Mouse (Mus musculus) E14TG2a.4 (cell line): ENCODE results near the gene Gabbr2.

ENCODE experiments used
- H3K27me3 ChIP-seq: 2 replicates; pipeline ENCODE4 v1.6.1; 2014; ENCODE audit warnings: low read length, control low read depth; ENCODE audit not compliant: insufficient read depth
- H3K36me3 ChIP-seq: 2 replicates; pipeline ENCODE4 v1.6.1; 2014; ENCODE audit warnings: low read length, control low read depth; ENCODE audit not compliant: insufficient read depth
- H3K4me1 ChIP-seq: replicated peaks from 2 replicates; pipeline ENCODE4 v1.6.1; 2014; ENCODE audit warnings: low read depth, low read length, control low read depth
- H3K4me3 ChIP-seq: replicated peaks from 2 replicates; pipeline ENCODE4 v1.5.1; 2014; ENCODE audit warnings: mild to moderate bottlenecking, low read length
- H3K9me3 ChIP-seq: 2 replicates; pipeline ENCODE4 v1.6.1; 2014; ENCODE audit warnings: low read length, control low read depth
- CTCF ChIP-seq: conservative IDR thresholded peaks from 2 replicates; pipeline ENCODE4 v1.5.1; 2014; ENCODE audit warnings: low read length
- NANOG ChIP-seq: IDR thresholded peaks from 2 replicates; pipeline ENCODE4 v1.6.1; 2014; ENCODE audit warnings: borderline replicate concordance, low read length, mixed read lengths
- POU5F1 ChIP-seq: IDR thresholded peaks from 2 replicates; pipeline ENCODE4 v1.6.1; 2014; ENCODE audit warnings: low read length, borderline replicate concordance

The Gabbr2 gene

DNA sequence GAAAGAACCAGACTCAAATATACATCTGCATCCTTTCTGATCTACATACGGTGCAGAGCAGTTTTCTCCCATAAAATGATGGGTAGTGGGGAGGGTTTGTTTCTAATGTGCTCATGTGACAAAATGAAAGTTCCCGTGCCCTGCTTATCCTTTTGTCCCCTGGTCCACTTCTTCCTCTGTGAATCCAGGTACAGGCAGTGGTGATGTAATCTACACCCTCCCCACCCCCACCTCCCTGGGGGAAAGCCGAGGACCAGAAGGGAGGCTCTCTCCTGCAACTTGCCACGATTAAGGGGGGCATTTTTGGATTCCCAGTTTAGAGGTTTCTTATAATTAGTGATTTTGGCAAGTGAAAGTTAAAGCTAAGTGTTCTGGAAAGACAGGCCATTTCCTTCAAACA is 110.4 kb downstream of the Gabbr2 start:
- Histone ChIP-seq H3K4me1 (0 out of 2 replicates have a peak, but pooled peaks cover 3% of the 10 kb centered on the region), H3K9me3 (peaks cover 7% of the 10 kb centered on the region; the same call in 1 of the 2 replicates), H3K27me3 (peaks cover 13% of the 10 kb centered on the region; the same call in 1 of the 2 replicates), H3K4me3 (no peak overlapping the region), H3K36me3 (no peaks in the 10 kb centered on the region)
- no peak for TF ChIP-seq POU5F1
- TF ChIP-seq NANOG = no peak
- no peak for TF ChIP-seq CTCF

GRCm38 (mm10) chr4:46879943-46880342 is 111.7 kb downstream of the Gabbr2 start:
- peaks cover 19% of the 10 kb centered on the region; the same call in 1 of the 2 replicates for H3K27me3 ChIP-seq
- TF ChIP-seq NANOG = no peak
- TF ChIP-seq CTCF = no peak
- no peak for TF ChIP-seq POU5F1
- peaks cover 7% of the 10 kb centered on the region; the same call in 1 of the 2 replicates for H3K9me3 ChIP-seq
- no peaks in the 10 kb centered on the region for H3K36me3 ChIP-seq
- 0 out of 2 replicates have a peak, but pooled peaks cover 3% of the 10 kb centered on the region for H3K4me1 ChIP-seq
- H3K4me3 ChIP-seq = no peak overlapping the region

- Histone ChIP-seq H3K27me3 (peaks cover 41% of the 10 kb centered on the region), H3K4me1 (0 out of 2 replicates have a peak, but pooled peaks cover 3% of the 10 kb centered on the region), H3K4me3 (no peak overlapping the region), H3K9me3 (peaks cover 3% of the 10 kb centered on the region; the same call in 1 of the 2 replicates), H3K36me3 (no peaks in the 10 kb centered on the region)
- TF ChIP-seq NANOG (no peak), CTCF (no peak), POU5F1 (no peak)
Observed at GRCm38 (mm10) chr4:46872750-46873149, 118.9 kb downstream of the Gabbr2 start.

GRCm38 (mm10) chr4:46870157-46870556 is 121.5 kb downstream of the Gabbr2 start:
- Histone ChIP-seq H3K36me3 (no peaks in the 10 kb centered on the region), H3K27me3 (peaks cover 27% of the 10 kb centered on the region), H3K9me3 (peaks cover 5% of the 10 kb centered on the region; the same call in 1 of the 2 replicates), H3K4me1 (no peaks in the 10 kb centered on the region), H3K4me3 (no peak overlapping the region)
- TF ChIP-seq NANOG = no peak
- TF ChIP-seq POU5F1 = no peak

DNA sequence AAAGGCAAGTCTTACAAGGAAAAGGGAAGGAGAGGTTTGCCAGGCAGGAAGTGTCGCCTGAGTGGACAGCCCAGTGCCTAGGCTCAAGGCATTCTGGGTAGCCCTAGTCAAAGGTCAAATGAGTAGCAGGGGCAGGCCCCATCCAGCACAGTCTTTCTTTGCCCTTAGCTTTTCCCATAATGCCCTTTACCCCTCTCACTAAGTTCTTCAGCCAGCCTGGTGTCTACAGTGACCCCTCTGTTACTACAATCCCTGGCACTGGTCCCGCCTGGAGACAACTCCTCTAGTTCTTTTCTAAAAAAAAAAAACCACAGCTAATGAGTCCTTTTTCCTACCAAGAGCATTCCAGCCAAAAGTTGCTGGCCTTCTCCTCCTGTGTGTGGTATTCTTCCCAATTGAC is 122.3 kb downstream of the Gabbr2 start:
- H3K4me3 ChIP-seq = no peak overlapping the region
- TF ChIP-seq CTCF = no peak
- no peak for TF ChIP-seq NANOG
- no peak for TF ChIP-seq POU5F1
- no peaks in the 10 kb centered on the region for H3K36me3 ChIP-seq
- peaks cover 25% of the 10 kb centered on the region for H3K27me3 ChIP-seq
- H3K9me3 ChIP-seq = peaks cover 5% of the 10 kb centered on the region; the same call in 1 of the 2 replicates
- H3K4me1 ChIP-seq = no peaks in the 10 kb centered on the region

- TF ChIP-seq POU5F1 (no peak), NANOG (no peak), CTCF (no peak)
- H3K4me3 ChIP-seq = no peak overlapping the region
- H3K9me3 ChIP-seq = peaks cover 5% of the 10 kb centered on the region; the same call in 1 of the 2 replicates
- H3K27me3 ChIP-seq = peaks cover 25% of the 10 kb centered on the region
- H3K4me1 ChIP-seq = no peaks in the 10 kb centered on the region
- no peaks in the 10 kb centered on the region for H3K36me3 ChIP-seq
Observed at GRCm38 (mm10) chr4:46868921-46869320, 122.8 kb downstream of the Gabbr2 start.

DNA sequence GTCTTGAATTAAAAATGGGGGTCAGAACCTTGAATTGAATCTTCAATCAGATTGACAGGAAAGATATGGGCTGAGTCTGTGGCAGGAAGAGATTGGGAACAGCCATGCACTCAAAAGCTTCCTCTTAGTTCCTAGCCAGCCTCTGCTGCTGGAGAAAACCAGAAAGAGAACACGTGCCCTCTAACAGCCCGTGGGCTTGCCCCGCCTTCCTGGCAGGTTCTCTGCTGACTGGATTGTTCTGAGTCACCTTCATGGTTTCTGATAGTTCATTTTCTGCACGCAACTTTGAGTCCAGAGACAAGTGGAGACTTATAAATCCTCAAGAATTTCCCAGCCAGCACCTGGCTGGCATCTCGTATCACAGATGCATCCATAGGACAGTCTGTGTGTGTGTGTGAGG is 123.5 kb downstream of the Gabbr2 start:
- Histone ChIP-seq H3K4me1 (no peaks in the 10 kb centered on the region), H3K4me3 (no peak overlapping the region), H3K36me3 (no peaks in the 10 kb centered on the region), H3K9me3 (peaks cover 5% of the 10 kb centered on the region; the same call in 1 of the 2 replicates), H3K27me3 (peaks cover 21% of the 10 kb centered on the region)
- TF ChIP-seq CTCF (no peak), POU5F1 (no peak), NANOG (no peak)

DNA sequence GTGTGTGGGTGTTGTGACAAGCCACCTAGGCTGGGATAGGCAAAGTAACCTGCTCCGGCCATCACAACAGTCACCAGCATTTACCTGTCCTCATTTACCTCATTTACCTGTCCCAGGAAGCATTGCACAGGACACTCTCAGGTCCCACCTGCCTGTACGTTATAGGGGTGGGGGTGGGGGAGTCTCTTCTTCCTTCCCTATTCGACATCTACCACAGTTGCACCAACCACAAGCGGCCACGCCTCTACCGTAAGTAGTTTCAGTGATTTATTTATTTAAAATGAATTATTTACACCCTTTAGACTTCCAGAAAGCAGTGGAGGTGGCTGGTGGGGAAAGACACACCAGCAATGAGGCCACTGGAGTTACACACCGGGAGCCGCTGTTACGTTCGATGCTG is 123.9 kb downstream of the Gabbr2 start:
- no peaks in the 10 kb centered on the region for H3K36me3 ChIP-seq
- no peaks in the 10 kb centered on the region for H3K4me1 ChIP-seq
- no peak for TF ChIP-seq NANOG
- no peak for TF ChIP-seq POU5F1
- TF ChIP-seq CTCF = no peak
- H3K27me3 ChIP-seq = peaks cover 20% of the 10 kb centered on the region
- H3K9me3 ChIP-seq = peaks cover 5% of the 10 kb centered on the region; the same call in 1 of the 2 replicates
- H3K4me3 ChIP-seq = no peak overlapping the region

- no peaks in the 10 kb centered on the region for H3K36me3 ChIP-seq
- TF ChIP-seq POU5F1 (no peak), CTCF (no peak), NANOG (no peak)
- H3K4me3 ChIP-seq = no peak overlapping the region
- H3K9me3 ChIP-seq = peaks cover 5% of the 10 kb centered on the region; the same call in 1 of the 2 replicates
- peaks cover 12% of the 10 kb centered on the region; the same call in 1 of the 2 replicates for H3K27me3 ChIP-seq
- no peaks in the 10 kb centered on the region for H3K4me1 ChIP-seq
Observed at GRCm38 (mm10) chr4:46866070-46866469, 125.6 kb downstream of the Gabbr2 start.
